Mouse (Mus musculus) heart, postnatal 0 days (tissue): ENCODE data around the gene Defa37.
"Not testable (repeated sequence)": the region's sequence is repeated elsewhere in the genome, so short reads cannot be mapped to it uniquely, and the experiment has no call there.

Experiments used
- CTCF ChIP-seq: IDR thresholded peaks from 2 replicates; pipeline ENCODE4 v1.5.1; 2016; ENCODE audit warnings: antibody characterized with exemption, control low read depth, low read depth
- EP300 ChIP-seq: IDR thresholded peaks from 2 replicates; pipeline ENCODE4 v1.6.1; 2016; ENCODE audit warnings: antibody characterized with exemption, low read depth

DNA sequence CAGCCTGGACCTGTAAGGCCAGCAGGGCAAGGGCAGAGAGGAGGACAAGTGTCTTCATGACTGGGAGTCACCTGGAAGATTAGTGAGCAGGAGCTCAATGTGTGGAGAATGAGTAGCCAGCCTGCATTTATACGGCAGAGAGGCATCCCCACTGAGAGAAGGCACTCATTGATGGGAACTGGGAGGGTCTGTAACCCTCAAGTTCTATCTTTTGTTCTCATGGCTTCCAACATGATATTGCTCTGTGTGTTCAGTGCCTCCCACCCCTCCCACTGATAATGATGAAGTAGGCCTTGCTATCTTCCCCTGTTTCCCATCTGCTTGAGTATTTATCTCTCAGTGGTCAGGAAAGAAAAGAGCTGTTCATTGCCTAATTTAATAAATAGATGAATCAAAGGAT, 29.2 kb downstream of the Defa37 start, which contains the start of gene Gm7861:
- not testable (repeated sequence) for TF ChIP-seq CTCF, EP300
